Mouse (Mus musculus) liver, embryonic 14.5 days (tissue): Measurements from ENCODE around the gene Cyb561a3. TPM values are rescaled to one million over a fixed set of nuclear protein-coding genes. Genes with fewer than 3 reads are reported as not detected.
A peak's percentile ranks its signal among the peaks of the same experiment; 100 is the strongest.

Experiments used
- ATAC-seq: fragments of 200-750 bp; cut with Nextera tagmentation; 2 replicates; pipeline ENCODE4 v1.8.0; 2017; ENCODE audit warnings: moderate number of reproducible peaks, mild to moderate bottlenecking, moderate library complexity; ENCODE audit not compliant: insufficient read depth
- DNase-seq, 3 experiments: peaks; one replicate each; pipeline ENCODE4 v3.0.0-alpha.2; 2012 to 2013; ENCODE audit warnings: low read depth in 3 of 3, low spot score in 3 of 3
- H3K27ac ChIP-seq: fragments of 300-500 bp; sonication (generic); 2 replicates; pipeline ENCODE4 v1.5.1; 2014; ENCODE audit warnings: moderate library complexity, mild to moderate bottlenecking, control low read depth, inconsistent platforms
- H3K27me3 ChIP-seq: fragments of 300-500 bp; sonication (generic); 2 replicates; pipeline ENCODE4 v1.6.1; 2014; ENCODE audit warnings: mild to moderate bottlenecking, low read length, moderate library complexity; ENCODE audit not compliant: control insufficient read depth, insufficient read depth
- H3K36me3 ChIP-seq: fragments of 300-500 bp; sonication (generic); replicated peaks from 2 replicates; pipeline ENCODE4 v1.6.1; 2014; ENCODE audit warnings: low read depth; ENCODE audit not compliant: control insufficient read depth, insufficient read depth
- H3K4me1 ChIP-seq, 2 experiments: fragments of 200-500 bp in 1 of 2; fragments of 300-500 bp in 1 of 2; sonication (generic) in 1 of 2; replicated peaks; 2 replicates each; pipeline ENCODE4 v1.6.1; 2012 to 2014; ENCODE audit warnings: antibody characterized with exemption in 1 of 2, inconsistent platforms in 1 of 2, low read length in 1 of 2; ENCODE audit not compliant: control insufficient read depth in 2 of 2, insufficient read depth in 2 of 2
- H3K4me2 ChIP-seq: fragments of 300-500 bp; sonication (generic); 2 replicates; pipeline ENCODE4 v1.6.1; 2014; ENCODE audit warnings: low read depth, mild to moderate bottlenecking, control low read depth, moderate library complexity
- H3K4me3 ChIP-seq, 2 experiments: fragments of 200-500 bp in 1 of 2; fragments of 300-500 bp in 1 of 2; sonication (generic) in 1 of 2; 2 replicates each; pipeline ENCODE4 v1.5.1; 2012 to 2014; ENCODE audit warnings: low read depth in 2 of 2, low read length in 2 of 2, mild to moderate bottlenecking in 2 of 2, control low read depth in 1 of 2, inconsistent platforms in 1 of 2, moderate library complexity in 1 of 2; ENCODE audit not compliant: insufficient read depth in 1 of 2
- H3K9ac ChIP-seq: fragments of 300-500 bp; sonication (generic); replicated peaks from 2 replicates; pipeline ENCODE4 v1.6.1; 2014; ENCODE audit warnings: mild to moderate bottlenecking, control low read depth, moderate library complexity
- H3K9me3 ChIP-seq: fragments of 300-500 bp; sonication (generic); 2 replicates; pipeline ENCODE4 v1.6.1; 2016; ENCODE audit warnings: low read length, mixed read lengths; ENCODE audit not compliant: control insufficient read depth
- CTCF ChIP-seq: IDR thresholded peaks from 2 replicates; pipeline ENCODE4 v1.5.1; 2016; ENCODE audit warnings: antibody characterized with exemption, low read depth, control low read depth
- EP300 ChIP-seq: IDR thresholded peaks from 2 replicates; pipeline ENCODE4 v1.6.1; 2016; ENCODE audit warnings: antibody characterized with exemption, low read depth
- WGBS: fragments of 180-500 bp; shearing (Covaris S2); extraction: QIAGEN DNeasy Blood & Tissue Kit; methylation state at CpG from one replicate; pipeline ENCODE4 v1.1.7; 2014; ENCODE audit not compliant: insufficient replicate concordance; 5-methylcytosine and 5-hydroxymethylcytosine counted together
- polyA plus RNA-seq, 2 experiments: library from polyadenylated mRNA; depleted of rRNA in 1 of 2; stranded (reverse) in 1 of 2; unstranded in 1 of 2; fragments of >200 nt; fragmentation: Nextera tagmentation in 1 of 2; extraction: Ambion mirVana in 1 of 2; gene quantifications; 2 replicates each; pipeline versions ENCODE4 v1.2.1 to v1.2.3; 2012 to 2014

Gene Cyb561a3
- polyA plus RNA-seq, 2 experiments: 9.5 to 11.0 TPM

DNA sequence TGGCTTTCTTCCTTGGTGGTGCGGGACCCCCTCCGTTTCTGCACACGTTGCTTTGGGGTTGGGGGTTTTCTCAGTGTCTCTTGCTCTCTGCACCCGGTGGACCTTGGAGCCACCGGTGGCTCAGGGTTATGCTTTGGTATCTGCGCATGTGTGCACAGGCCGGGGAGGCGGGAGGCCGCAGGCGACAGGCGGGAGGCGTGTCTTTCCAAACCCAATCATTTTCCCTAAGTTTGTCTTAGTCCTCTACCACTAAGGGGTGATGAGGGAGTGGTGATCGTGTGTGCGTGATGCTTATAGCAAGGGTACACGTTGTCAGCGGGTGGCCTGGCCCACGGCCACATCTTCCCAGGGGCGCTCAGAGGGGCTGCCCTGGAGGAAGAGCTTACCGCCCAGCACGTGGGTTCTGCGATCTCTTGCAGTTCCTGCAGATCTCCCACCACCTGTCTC lies 57.9 kb downstream of the Cyb561a3 start:
- Histone ChIP-seq H3K9ac (peak overlapping the region; percentile 71), H3K4me3 (peak overlapping the region; percentile 61 to 68), H3K27ac (no peak overlapping the region; the same call in 1 of the 2 replicates), H3K27me3 (no peaks in the 10 kb centered on the region), H3K4me2 (peak overlapping the region; percentile 93), H3K9me3 (no peaks in the 10 kb centered on the region), H3K36me3 (peaks cover 2% of the 10 kb centered on the region), H3K4me1 (peaks cover 27 to 28% of the 10 kb centered on the region in 2 experiments)
- ATAC-seq: peak; percentile 88
- 4% methylated on average over 21 of the region's 21 CpGs for WGBS
- peak; percentile 50 to 56 (median 51) for DNase-seq
- TF ChIP-seq EP300 (no peak), CTCF (no peak)

DNA sequence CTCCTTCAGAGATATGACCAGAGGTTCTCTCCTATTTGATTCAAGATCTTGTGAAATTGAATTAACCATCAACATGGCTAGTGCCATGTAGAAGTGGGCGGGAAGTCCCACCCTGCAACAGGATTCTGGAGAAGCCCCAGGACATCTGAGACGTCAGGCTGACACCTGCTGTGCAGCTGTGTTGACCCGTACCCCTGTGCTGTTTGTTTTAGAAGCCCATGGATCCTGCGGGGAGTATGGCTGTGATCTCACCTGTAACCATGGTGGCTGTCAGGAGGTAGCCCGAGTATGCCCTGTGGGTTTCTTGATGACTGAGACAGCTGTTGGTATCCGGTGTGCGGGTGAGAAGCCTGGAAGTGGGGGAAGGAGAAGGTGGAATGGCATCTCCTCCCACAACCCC lies 60.9 kb downstream of the Cyb561a3 start:
- Histone ChIP-seq H3K9ac (no peak overlapping the region), H3K9me3 (no peaks in the 10 kb centered on the region), H3K27me3 (no peaks in the 10 kb centered on the region), H3K4me2 (no peak overlapping the region), H3K27ac (no peak overlapping the region), H3K4me1 (peaks cover 29 to 35% of the 10 kb centered on the region in 2 experiments), H3K4me3 (no peak overlapping the region), H3K36me3 (no peaks in the 10 kb centered on the region)
- no peak for TF ChIP-seq EP300
- TF ChIP-seq CTCF: no peak
- 61% methylated on average over 7 of the region's 7 CpGs for WGBS
- ATAC-seq: no peak
- no peak for DNase-seq

DNA sequence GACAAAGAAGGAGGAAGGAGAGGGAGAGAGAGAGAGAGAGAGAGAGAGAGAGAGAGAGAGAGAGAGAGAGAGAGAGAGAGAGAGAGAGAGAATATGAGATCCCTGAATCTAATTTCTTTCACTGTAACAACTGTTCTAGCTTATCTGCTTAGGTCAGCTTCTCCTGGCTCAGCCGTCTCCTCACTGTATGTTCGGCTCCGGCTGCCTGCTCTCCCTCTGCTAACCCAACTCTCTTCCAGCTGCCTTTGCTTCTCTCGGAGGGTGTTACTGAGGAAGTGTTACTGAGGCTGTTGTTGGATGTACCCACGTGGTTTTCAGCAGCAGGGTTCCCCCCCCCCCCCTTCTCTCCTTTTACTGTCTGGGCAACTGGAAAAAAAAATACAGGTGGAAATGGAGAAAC lies 63.1 kb downstream of the Cyb561a3 start:
- Histone ChIP-seq H3K27me3 (no peaks in the 10 kb centered on the region), H3K36me3 (no peaks in the 10 kb centered on the region), H3K9me3 (no peaks in the 10 kb centered on the region), H3K4me3 (no peak overlapping the region), H3K27ac (peak overlapping the region; percentile 50), H3K9ac (peak overlapping the region; percentile 40; the same call in 1 of the 2 replicates), H3K4me2 (peak overlapping the region; percentile 44), H3K4me1 (peaks cover 25 to 28% of the 10 kb centered on the region in 2 experiments)
- peak in 1 of 3 experiments; percentile 36 for DNase-seq
- WGBS: 6% methylated on average over 5 of the region's 5 CpGs
- no peak for TF ChIP-seq CTCF
- no peak for TF ChIP-seq EP300
- peak; percentile 64; the same call in 1 of the 2 replicates for ATAC-seq

DNA sequence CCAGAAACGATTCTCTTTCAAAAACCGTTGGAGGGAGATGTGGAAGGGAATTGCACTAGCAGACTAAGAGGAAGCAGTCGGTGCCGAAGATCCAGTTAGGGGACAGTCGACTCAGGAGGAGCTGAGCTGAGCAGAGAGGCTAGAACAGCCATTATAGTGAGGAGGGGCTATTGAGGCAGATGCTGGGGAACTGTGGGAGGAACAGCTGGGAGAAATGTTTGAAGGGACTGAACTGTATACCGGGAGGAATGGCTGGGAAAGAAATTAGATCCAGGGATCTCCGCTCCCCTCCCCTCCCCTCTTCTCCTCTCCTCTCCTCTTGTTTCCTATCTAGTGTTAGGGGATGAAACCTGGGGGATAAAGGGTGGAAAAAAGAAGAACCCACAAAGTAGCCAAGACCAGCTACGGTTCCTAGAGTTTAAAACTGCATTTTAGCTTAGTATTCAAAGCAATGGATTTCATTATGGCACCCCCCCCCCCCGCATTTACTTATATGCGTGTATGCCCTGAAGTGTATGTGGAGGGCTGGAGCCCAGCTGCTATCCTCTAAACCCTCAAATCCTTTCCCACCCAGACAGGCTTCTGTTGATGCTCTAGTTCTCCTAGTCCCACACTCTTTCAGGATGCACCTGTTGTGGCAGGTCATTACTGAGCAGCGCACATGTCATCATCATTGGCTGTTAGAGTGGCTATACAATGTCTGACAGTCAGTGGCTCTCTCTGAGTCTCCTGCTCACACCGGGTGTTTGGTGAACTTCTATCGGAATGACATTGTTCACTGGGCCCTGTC lies 63.8 kb downstream of the Cyb561a3 start:
- Histone ChIP-seq H3K4me3 (no peak overlapping the region), H3K4me1 (peaks cover 20 to 21% of the 10 kb centered on the region in 2 experiments), H3K27me3 (no peaks in the 10 kb centered on the region), H3K27ac (no peak overlapping the region), H3K4me2 (peak overlapping the region; percentile 44), H3K9me3 (no peaks in the 10 kb centered on the region), H3K9ac (peak overlapping the region; percentile 40; the same call in 1 of the 2 replicates), H3K36me3 (no peaks in the 10 kb centered on the region)
- TF ChIP-seq CTCF: no peak
- no peak for TF ChIP-seq EP300
- no peak for ATAC-seq
- WGBS: 52% methylated on average over 13 of the region's 13 CpGs
- no peak for DNase-seq

Other genes with a start within 250 kb of the Cyb561a3 start
- 0.28 and 0.37 TPM in 2 replicates for gene Syt7, start 188.1 kb upstream of the Cyb561a3 start, polyA plus RNA-seq (2012; rRNA removed)
- gene Syt7, start 188.1 kb upstream of the Cyb561a3 start, polyA plus RNA-seq (2014; fragmentation: Nextera tagmentation; extraction: Ambion mirVana): 0.04 and 0.09 TPM in 2 replicates
- gene Lrrc10b, start 119.7 kb upstream of the Cyb561a3 start, polyA plus RNA-seq (2012; rRNA removed): 0.05 and 0.06 TPM in 2 replicates
- gene Lrrc10b, start 119.7 kb upstream of the Cyb561a3 start, polyA plus RNA-seq (2014; fragmentation: Nextera tagmentation; extraction: Ambion mirVana): 0.08 TPM in 1 of 2 replicates, not detected in the other
- gene Ppp1r32, start 94.2 kb upstream of the Cyb561a3 start, polyA plus RNA-seq (2012; rRNA removed): 0.17 and 0.26 TPM in 2 replicates
- 0.19 TPM in 1 of 2 replicates, not detected in the other for gene Ppp1r32, start 94.2 kb upstream of the Cyb561a3 start, polyA plus RNA-seq (2014; fragmentation: Nextera tagmentation; extraction: Ambion mirVana)
- gene Cpsf7, start 51.9 kb upstream of the Cyb561a3 start, polyA plus RNA-seq (2012; rRNA removed): 16.2 and 22.9 TPM in 2 replicates
- gene Cpsf7, start 51.9 kb upstream of the Cyb561a3 start, polyA plus RNA-seq (2014; fragmentation: Nextera tagmentation; extraction: Ambion mirVana): 12.8 and 14.1 TPM in 2 replicates
- 16.8 and 20.5 TPM in 2 replicates for gene Sdhaf2, start 51.0 kb upstream of the Cyb561a3 start, polyA plus RNA-seq (2012; rRNA removed)
- 26.9 and 31.0 TPM in 2 replicates for gene Sdhaf2, start 51.0 kb upstream of the Cyb561a3 start, polyA plus RNA-seq (2014; fragmentation: Nextera tagmentation; extraction: Ambion mirVana)
- gene Tmem216, start 20.9 kb upstream of the Cyb561a3 start, polyA plus RNA-seq (2012; rRNA removed): 9.7 and 15.6 TPM in 2 replicates
- gene Tmem216, start 20.9 kb upstream of the Cyb561a3 start, polyA plus RNA-seq (2014; fragmentation: Nextera tagmentation; extraction: Ambion mirVana): 13.2 and 16.9 TPM in 2 replicates
- gene Tmem138, start 190 bp downstream of the Cyb561a3 start, polyA plus RNA-seq (2012; rRNA removed): 7.5 and 8.3 TPM in 2 replicates
- gene Tmem138, start 190 bp downstream of the Cyb561a3 start, polyA plus RNA-seq (2014; fragmentation: Nextera tagmentation; extraction: Ambion mirVana): 11.5 and 12.6 TPM in 2 replicates
- 66.8 and 91.2 TPM in 2 replicates for gene Ddb1, start 28.2 kb downstream of the Cyb561a3 start, polyA plus RNA-seq (2012; rRNA removed)
- 133 and 147 TPM in 2 replicates for gene Ddb1, start 28.2 kb downstream of the Cyb561a3 start, polyA plus RNA-seq (2014; fragmentation: Nextera tagmentation; extraction: Ambion mirVana)
- gene Tkfc, start 28.5 kb downstream of the Cyb561a3 start, polyA plus RNA-seq (2012; rRNA removed): 11.7 and 13.9 TPM in 2 replicates
- 15.1 and 15.6 TPM in 2 replicates for gene Tkfc, start 28.5 kb downstream of the Cyb561a3 start, polyA plus RNA-seq (2014; fragmentation: Nextera tagmentation; extraction: Ambion mirVana)
- gene Vwce, start 57.0 kb downstream of the Cyb561a3 start, polyA plus RNA-seq (2012; rRNA removed): 6.7 and 8.5 TPM in 2 replicates
- 5.4 and 7.4 TPM in 2 replicates for gene Vwce, start 57.0 kb downstream of the Cyb561a3 start, polyA plus RNA-seq (2014; fragmentation: Nextera tagmentation; extraction: Ambion mirVana)
- gene Pga5, start 100.9 kb downstream of the Cyb561a3 start, polyA plus RNA-seq (2012; rRNA removed): 0.02 TPM in 1 of 2 replicates, not detected in the other
- gene Pga5, start 100.9 kb downstream of the Cyb561a3 start, polyA plus RNA-seq (2014; fragmentation: Nextera tagmentation; extraction: Ambion mirVana): not detected in 2 replicates
- 6.0 and 6.3 TPM in 2 replicates for gene Vps37c, start 111.6 kb downstream of the Cyb561a3 start, polyA plus RNA-seq (2012; rRNA removed)
- gene Vps37c, start 111.6 kb downstream of the Cyb561a3 start, polyA plus RNA-seq (2014; fragmentation: Nextera tagmentation; extraction: Ambion mirVana): 9.3 and 10.4 TPM in 2 replicates
- 0.02 and 0.13 TPM in 2 replicates for gene Cd5, start 161.8 kb downstream of the Cyb561a3 start, polyA plus RNA-seq (2012; rRNA removed)
- 0.04 TPM in 1 of 2 replicates, not detected in the other for gene Cd5, start 161.8 kb downstream of the Cyb561a3 start, polyA plus RNA-seq (2014; fragmentation: Nextera tagmentation; extraction: Ambion mirVana)